Mouse (Mus musculus) myocyte (in vitro differentiated cells): ENCODE results near the gene BC049715.

Source experiments
- MYOD1 ChIP-seq, 3 experiments: IDR thresholded peaks; one replicate each; pipeline ENCODE4 v1.6.1; 2011; ENCODE audit warnings: control low read depth in 2 of 3, low read depth in 2 of 3, mild to moderate bottlenecking in 2 of 3, moderate library complexity in 1 of 3; ENCODE audit not compliant: insufficient read length in 2 of 3, control insufficient read depth in 1 of 3
- MYOG ChIP-seq, 3 experiments: IDR thresholded peaks; one replicate each; pipeline ENCODE4 v1.6.1; 2011; ENCODE audit warnings: control low read depth in 2 of 3, low read depth in 2 of 3, mild to moderate bottlenecking in 2 of 3; ENCODE audit not compliant: insufficient read length in 2 of 3, control insufficient read depth in 1 of 3, insufficient read depth in 1 of 3
- POLR2A ChIP-seq: IDR thresholded peaks from one replicate; pipeline ENCODE4 v1.6.1; 2011; ENCODE audit warnings: low read depth, mild to moderate bottlenecking, control low read depth, moderate library complexity; ENCODE audit not compliant: insufficient read length
- TCF3 ChIP-seq: IDR thresholded peaks from one replicate; pipeline ENCODE4 v1.6.1; 2011; ENCODE audit warnings: low read depth, control low read depth; ENCODE audit not compliant: insufficient read length

- no peak for TF ChIP-seq TCF3
- TF ChIP-seq MYOD1 (IDR thresholded peaks at IDR 0.05; ENCODE audit: control insufficient read depth in 1 of 3, insufficient read length in 2 of 3, low read depth in 2 of 3), result no peak
- no peak for TF ChIP-seq POLR2A
- no peak for TF ChIP-seq MYOG (IDR thresholded peaks at IDR 0.05; ENCODE audit: control insufficient read depth in 1 of 3, insufficient read depth in 1 of 3, insufficient read length in 2 of 3, low read depth in 2 of 3)
Measured at GRCm38 (mm10) chr6:136807395-136808013, 19.9 kb upstream of the BC049715 start.
